Mouse (Mus musculus): ENCODE results near the gene Cyth1.

- TF ChIP-seq USF2 (conservative IDR thresholded peaks at IDR 0.05; ENCODE audit: low read depth, low read length): no peak
- TF ChIP-seq POLR2A (IDR thresholded peaks at IDR 0.05; ENCODE audit: low read depth, low read length): no peak
- no peak for TF ChIP-seq ETS1 (conservative IDR thresholded peaks at IDR 0.05; ENCODE audit: low read depth, low read length)
- no peak for TF ChIP-seq IRF4 (IDR thresholded peaks at IDR 0.05; ENCODE audit: low read depth, low read length)
- no peak for TF ChIP-seq CTCF (conservative IDR thresholded peaks at IDR 0.05 in 1 of 2, IDR thresholded peaks at IDR 0.05 in 1 of 2; ENCODE audit: low read depth in 2 of 2, low read length in 2 of 2)
- no peak for TF ChIP-seq SMC3 (IDR thresholded peaks at IDR 0.05; ENCODE audit: low read depth, low read length)
- no peak for TF ChIP-seq POLR2AphosphoS2 (IDR thresholded peaks at IDR 0.05; ENCODE audit: low read depth, low read length)
Observed at GRCm38 (mm10) chr11:118208672-118209272, 39.6 kb downstream of the Cyth1 start.
